Mouse (Mus musculus): Measurements from ENCODE around the gene Nfia.

DNA sequence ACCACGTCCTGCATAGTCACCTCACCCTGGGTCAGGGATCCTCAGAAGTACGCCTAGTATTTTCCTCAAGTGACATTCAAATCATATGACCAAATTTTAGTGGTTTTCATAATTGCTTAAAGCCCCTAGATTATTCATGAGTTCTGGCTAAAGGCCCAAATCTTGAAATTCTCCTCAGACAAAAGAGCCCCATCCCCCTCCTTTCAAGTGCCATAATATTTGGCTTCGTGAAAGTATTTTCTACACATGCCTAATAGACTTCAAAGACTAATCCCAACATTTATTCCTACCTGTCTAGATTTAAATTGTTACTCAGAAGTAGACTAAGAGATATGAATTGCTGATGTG, 154.7 kb downstream of the Nfia start:
- TF ChIP-seq POLR2A (IDR thresholded peaks at IDR 0.05; ENCODE audit: borderline replicate concordance, extremely low read depth, low read depth, low read length) (no peak), CTCF (IDR thresholded peaks at IDR 0.05; ENCODE audit: insufficient read depth, low read length) (no peak)

Data from lung, adult 2 months (tissue).